Mouse (Mus musculus) midbrain, postnatal 0 days (tissue): Measurements from ENCODE around the gene Nsun2. TPM values are rescaled to one million over a fixed set of nuclear protein-coding genes. Genes with fewer than 3 reads are reported as not detected.

Source experiments
- ATAC-seq: fragments of 200-750 bp; cut with Nextera tagmentation; 2 replicates; pipeline ENCODE4 v1.8.0; 2017; ENCODE audit warnings: moderate number of reproducible peaks, mild to moderate bottlenecking, moderate TSS enrichment, moderate library complexity; ENCODE audit not compliant: low FRiP score
- DNase-seq: peaks from one replicate; pipeline ENCODE4 v3.0.0-alpha.2; 2015; ENCODE audit warnings: low spot score
- H3K27ac ChIP-seq: fragments of 300-500 bp; sonication (generic); 2 replicates; pipeline ENCODE4 v1.5.1; 2014; ENCODE audit warnings: low read depth, mild to moderate bottlenecking, low read length, mixed read lengths
- H3K27me3 ChIP-seq: fragments of 300-500 bp; sonication (generic); 2 replicates; pipeline ENCODE4 v1.6.1; 2014; ENCODE audit warnings: low read length, control low read depth, mixed read lengths; ENCODE audit not compliant: insufficient read depth
- H3K36me3 ChIP-seq: fragments of 300-500 bp; sonication (generic); 2 replicates; pipeline ENCODE4 v1.6.1; 2014; ENCODE audit warnings: low read length, control low read depth, mixed read lengths; ENCODE audit not compliant: insufficient read depth
- H3K4me1 ChIP-seq: fragments of 300-500 bp; sonication (generic); 2 replicates; pipeline ENCODE4 v1.6.1; 2014; ENCODE audit warnings: mild to moderate bottlenecking, control low read depth, antibody characterized with exemption, low read length, mixed read lengths; ENCODE audit not compliant: insufficient read depth
- H3K4me2 ChIP-seq: fragments of 300-500 bp; sonication (generic); 2 replicates; pipeline ENCODE4 v1.6.1; 2014; ENCODE audit warnings: low read depth, mild to moderate bottlenecking, low read length, mixed read lengths; ENCODE audit not compliant: poor library complexity, severe bottlenecking
- H3K4me3 ChIP-seq: fragments of 300-500 bp; sonication (generic); 2 replicates; pipeline ENCODE4 v1.5.1; 2014; ENCODE audit warnings: low read depth, mild to moderate bottlenecking, low read length, moderate library complexity
- H3K9ac ChIP-seq: fragments of 300-500 bp; sonication (generic); replicated peaks from 2 replicates; pipeline ENCODE4 v1.6.1; 2014; ENCODE audit warnings: mild to moderate bottlenecking, low read length, moderate library complexity, mixed read lengths; ENCODE audit not compliant: poor library complexity, severe bottlenecking
- H3K9me3 ChIP-seq: fragments of 300-500 bp; sonication (generic); 2 replicates; pipeline ENCODE4 v1.6.1; 2016; ENCODE audit warnings: low read length, control low read depth
- CTCF ChIP-seq: IDR thresholded peaks from 2 replicates; pipeline ENCODE4 v1.5.1; 2016; ENCODE audit warnings: antibody characterized with exemption, mild to moderate bottlenecking
- WGBS: fragments of 180-500 bp; shearing (Covaris S2); extraction: QIAGEN DNeasy Blood & Tissue Kit; methylation state at CpG from one replicate; pipeline ENCODE4 v1.1.7; 2014; 5-methylcytosine and 5-hydroxymethylcytosine counted together
- polyA plus RNA-seq: library from polyadenylated mRNA; unstranded; fragments of >200 nt; fragmentation: Nextera tagmentation; extraction: Ambion mirVana; gene quantifications from 2 replicates; pipeline ENCODE4 v1.2.1, GENCODE M21; 2015
- total RNA-seq: library from RNA; depleted of rRNA; stranded (reverse); fragments of >200 nt; gene quantifications from 2 replicates; pipeline ENCODE4 v1.2.3, GENCODE M21; 2014

Nsun2 gene
- total and polyA plus RNA-seq, 2 experiments from 2014 or later, result 60.2 to 60.3 TPM

DNA sequence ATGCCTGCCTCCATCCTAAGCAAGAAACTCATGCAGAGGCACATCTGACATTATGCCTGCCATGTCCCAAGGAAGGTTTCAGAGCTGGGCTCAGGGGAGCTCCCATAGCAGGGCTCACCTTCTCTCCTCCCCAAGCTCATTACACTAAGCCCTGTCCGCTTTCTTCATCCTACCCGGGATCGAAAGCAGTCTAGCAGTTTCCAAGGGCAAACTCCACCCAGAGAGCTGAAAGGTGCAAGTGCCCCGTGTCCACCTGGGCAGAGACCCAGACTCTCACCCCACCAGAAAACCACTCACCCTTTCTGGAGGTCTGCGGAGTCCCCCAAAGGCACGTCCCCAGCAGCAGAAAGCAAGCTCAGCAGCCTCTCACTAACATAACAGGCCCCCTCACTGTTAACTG is 2.6 kb upstream of the Nsun2 start:
- Histone ChIP-seq H3K4me3 (peak overlapping the region; percentile 91; the same call in 1 of the 2 replicates), H3K36me3 (no peaks in the 10 kb centered on the region), H3K9me3 (no peaks in the 10 kb centered on the region), H3K27ac (no peak overlapping the region), H3K4me1 (peaks cover 36% of the 10 kb centered on the region), H3K4me2 (peak overlapping the region; percentile 88), H3K9ac (no peak overlapping the region), H3K27me3 (no peaks in the 10 kb centered on the region)
- ATAC-seq (no peak), DNase-seq (no peak)
- 83% methylated on average over 6 of the region's 6 CpGs for WGBS
- no peak for TF ChIP-seq CTCF

GRCm38 (mm10) chr13:69531431-69531830 is 2.1 kb upstream of the Nsun2 start:
- no peak for TF ChIP-seq CTCF
- WGBS, result 46% methylated on average over 6 of the region's 6 CpGs
- H3K4me1 ChIP-seq, result peaks cover 35% of the 10 kb centered on the region

DNA sequence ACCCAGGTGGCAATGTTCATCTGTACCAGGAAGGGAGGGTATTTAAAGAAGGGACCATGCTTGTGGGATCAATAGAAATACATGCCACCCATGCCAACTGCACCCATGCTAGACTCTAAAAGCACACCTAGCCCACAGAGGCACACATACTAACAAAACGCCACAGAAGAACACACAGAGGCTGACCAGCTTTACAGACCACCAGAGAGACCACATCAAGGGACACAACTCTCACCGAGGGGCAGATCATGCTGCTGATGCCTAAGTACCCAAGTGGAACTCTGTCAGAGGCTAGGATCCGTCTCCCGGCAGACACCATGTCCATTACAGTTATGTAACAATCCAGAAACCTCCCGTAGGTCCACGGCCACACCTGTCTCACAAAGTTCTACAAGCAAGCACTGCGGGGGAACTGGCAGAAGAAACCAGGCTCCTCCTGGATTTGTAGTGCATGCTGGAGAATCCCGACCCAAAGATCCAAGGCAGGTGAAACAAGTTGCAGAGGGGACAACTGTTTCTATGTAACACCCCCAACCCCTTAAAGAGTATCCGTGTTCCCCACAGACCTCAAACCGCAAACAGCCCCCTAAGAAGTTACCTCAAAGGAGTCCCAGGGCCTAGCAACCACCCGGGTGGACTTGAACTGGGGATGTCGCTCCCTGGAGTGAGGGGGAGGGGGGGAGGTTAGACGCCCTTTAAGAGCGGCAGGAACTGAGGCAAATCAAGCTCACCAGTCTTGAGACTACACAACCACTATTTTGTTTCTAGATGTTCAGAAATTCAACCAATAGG is 1.2 kb upstream of the Nsun2 start:
- no peak for DNase-seq
- WGBS, result 15% methylated on average over 14 of the region's 14 CpGs
- Histone ChIP-seq H3K4me3 (peak overlapping the region; percentile 91), H3K9ac (peak overlapping the region; percentile 89), H3K4me1 (peaks cover 35% of the 10 kb centered on the region), H3K27me3 (no peaks in the 10 kb centered on the region), H3K4me2 (peak overlapping the region; percentile 88), H3K9me3 (no peaks in the 10 kb centered on the region), H3K27ac (no peak overlapping the region), H3K36me3 (no peaks in the 10 kb centered on the region)
- no peak for ATAC-seq
- no peak for TF ChIP-seq CTCF

More at GRCm38 (mm10) chr13:69531431-69531830, 2.1 kb upstream of the Nsun2 start:
- H3K9ac ChIP-seq, result peak overlapping the region; percentile 89; the same call in 1 of the 2 replicates
- H3K9me3 ChIP-seq, result no peaks in the 10 kb centered on the region
- DNase-seq (no peak), ATAC-seq (no peak)
- H3K36me3 ChIP-seq, result no peaks in the 10 kb centered on the region
- no peak overlapping the region for H3K27ac ChIP-seq
- peak overlapping the region; percentile 91 for H3K4me3 ChIP-seq
- H3K4me2 ChIP-seq, result peak overlapping the region; percentile 88
- no peaks in the 10 kb centered on the region for H3K27me3 ChIP-seq

DNA sequence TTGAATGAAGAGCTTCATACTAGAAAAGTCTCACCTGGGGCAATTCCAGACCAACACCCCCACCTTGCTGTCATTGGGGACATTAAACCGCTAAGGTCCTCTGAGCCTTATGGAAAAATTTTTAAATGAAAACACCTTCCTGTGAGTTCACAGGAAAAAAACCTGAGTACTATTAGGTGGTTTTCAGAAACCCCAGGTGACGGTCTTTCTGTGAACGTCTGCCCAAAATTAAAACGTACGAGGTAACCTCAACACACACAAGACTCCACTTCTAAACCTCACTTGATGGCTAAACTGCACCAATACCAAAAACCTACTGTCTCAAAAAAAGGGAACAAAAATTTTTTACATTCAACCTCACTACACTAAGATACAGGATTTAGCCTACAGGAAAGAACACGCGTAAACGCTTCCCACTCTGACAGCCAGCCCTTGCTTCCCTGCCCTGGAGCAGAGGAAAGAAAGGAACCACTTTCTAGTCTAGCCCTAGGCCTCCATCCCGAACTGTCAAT is 597 bp upstream of the Nsun2 start:
- no peak for TF ChIP-seq CTCF
- peaks cover 35% of the 10 kb centered on the region for H3K4me1 ChIP-seq

DNA sequence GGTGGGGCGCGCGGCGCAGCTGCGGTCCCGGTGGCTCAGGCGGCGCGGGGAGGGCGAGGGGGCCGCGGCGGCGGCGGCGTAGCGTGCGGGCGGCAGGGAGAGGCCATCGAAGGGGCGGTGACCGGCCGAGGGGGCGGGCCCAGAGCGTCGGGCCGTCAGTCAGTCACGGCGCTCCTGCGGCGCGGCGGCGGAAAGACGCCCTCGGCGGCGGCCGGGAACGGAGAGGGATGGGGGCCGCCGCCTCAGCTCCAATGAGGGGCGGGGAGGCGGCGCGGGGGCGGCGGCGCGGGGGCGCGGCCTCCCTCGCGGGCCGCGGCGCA is 748 bp downstream of the Nsun2 start, which contains the start of gene Tent4a:
Gene Tent4a, minus strand, starts transcription at position 284 of the 320 bp plus-strand sequence.
- Histone ChIP-seq H3K4me1 (peaks cover 35% of the 10 kb centered on the region), H3K4me3 (peak within 1 kb of the TSS; percentile 91), H3K9ac (peak within 1 kb of the TSS; percentile 89), H3K27me3 (no peaks in the 10 kb centered on the region), H3K9me3 (no peaks in the 10 kb centered on the region), H3K4me2 (peak within 1 kb of the TSS; percentile 88), H3K27ac (peak within 1 kb of the TSS; percentile 93), H3K36me3 (no peaks in the 10 kb centered on the region)
- peak; percentile 83 for ATAC-seq
- TF ChIP-seq CTCF, result no peak
- 0% methylated on average over 13 of the region's 57 CpGs for WGBS
- DNase-seq, result no peak

More for the DNA sequence above, 597 bp upstream of the Nsun2 start:
- no peaks in the 10 kb centered on the region for H3K27me3 ChIP-seq
- ATAC-seq, result no peak
- peak overlapping the region; percentile 93 for H3K27ac ChIP-seq
- H3K9ac ChIP-seq, result peak overlapping the region; percentile 89
- H3K36me3 ChIP-seq, result no peaks in the 10 kb centered on the region
- no peaks in the 10 kb centered on the region for H3K9me3 ChIP-seq
- peak overlapping the region; percentile 91 for H3K4me3 ChIP-seq
- WGBS, result 2% methylated on average over 9 of the region's 9 CpGs
- DNase-seq, result no peak
- H3K4me2 ChIP-seq, result peak overlapping the region; percentile 88
